Mouse (Mus musculus): Measurements from ENCODE around the gene Ccdc3.
"Not testable (repeated sequence)": the region's sequence is repeated elsewhere in the genome, so short reads cannot be mapped to it uniquely, and the experiment has no call there.

The Ccdc3 gene

GRCm38 (mm10) chr2:5137500-5138286 lies at the start of gene Ccdc3:
Gene Ccdc3 (plus strand): TSS chr2:5137776.
- DNase-seq (ENCODE audit: low spot score) = peak; percentile 15

DNA sequence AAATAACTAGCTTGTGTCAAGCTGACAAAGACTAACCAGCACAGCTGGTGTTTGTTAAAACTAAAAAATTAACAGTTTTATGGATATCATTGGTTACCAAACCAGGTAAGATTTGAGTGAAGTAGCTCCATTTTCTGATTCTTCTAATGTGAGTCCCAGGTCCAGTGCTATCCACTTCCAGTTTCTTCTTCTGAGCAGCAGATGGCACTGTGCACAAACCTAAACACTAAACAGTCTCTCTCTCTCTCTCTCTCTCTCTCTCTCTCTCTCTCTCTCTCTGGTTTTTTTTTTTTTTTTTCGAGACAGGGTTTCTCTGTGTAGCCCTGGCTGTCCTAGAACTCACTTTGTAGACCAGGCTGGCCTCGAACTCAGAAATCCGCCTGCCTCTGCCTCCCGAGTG lies 47.2 kb upstream of the Ccdc3 start:
- not testable (repeated sequence) for DNase-seq (ENCODE audit: low spot score)

GRCm38 (mm10) chr2:5094876-5095275 lies 42.7 kb upstream of the Ccdc3 start:
- DNase-seq (ENCODE audit: low spot score) = no peak

GRCm38 (mm10) chr2:5095316-5095715 lies 42.3 kb upstream of the Ccdc3 start:
- DNase-seq (ENCODE audit: low spot score) = no peak

DNA sequence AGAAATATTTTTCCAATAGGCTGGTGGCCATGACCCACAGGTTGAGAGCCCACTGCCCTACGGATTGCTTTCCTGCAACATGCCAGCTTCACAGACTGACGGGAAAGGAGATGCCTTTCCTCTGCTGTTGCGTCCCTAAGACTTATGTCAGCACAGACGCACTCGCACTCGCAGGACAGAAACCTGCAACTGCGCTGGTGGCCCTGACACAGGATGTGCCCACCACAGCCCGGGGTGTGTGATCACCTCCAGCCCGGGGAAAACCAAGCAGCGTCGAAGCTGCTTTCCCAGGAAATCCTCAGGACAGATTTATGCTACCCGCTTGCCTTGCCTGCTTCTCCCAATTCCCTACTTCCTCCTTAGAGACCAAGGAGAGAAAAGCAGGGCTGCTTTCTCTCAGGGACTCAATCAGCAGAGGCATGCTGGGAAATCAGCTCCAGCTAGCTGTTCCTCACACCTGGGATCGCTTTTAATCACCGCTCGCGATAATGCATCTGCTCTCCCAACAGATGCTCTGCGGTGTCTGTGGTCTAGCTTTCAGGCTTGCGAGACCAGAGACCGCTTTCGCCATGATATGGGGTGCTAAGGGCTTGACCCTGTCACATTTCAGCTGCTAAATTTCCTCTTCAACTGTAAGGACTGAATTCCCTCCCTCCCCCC lies 39.7 kb upstream of the Ccdc3 start:
- DNase-seq (ENCODE audit: low spot score) = no peak

DNA sequence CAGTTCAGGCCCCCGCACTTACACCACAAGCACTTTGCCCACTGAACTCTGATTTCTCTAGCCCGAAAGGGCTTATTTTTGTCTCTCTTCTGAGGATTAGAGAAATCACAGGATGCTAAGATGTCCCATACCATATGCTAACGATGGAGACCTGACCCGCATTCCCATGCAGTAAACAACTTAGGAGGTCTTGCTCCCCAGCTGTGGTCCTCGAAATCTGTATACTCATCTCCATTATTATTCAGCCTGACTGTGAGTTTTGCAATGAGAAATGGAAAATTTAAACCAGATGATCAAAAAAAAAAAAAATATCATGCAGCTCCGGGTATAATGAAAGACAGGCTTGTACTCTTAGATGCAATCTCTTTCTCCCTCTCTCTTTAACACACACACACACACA lies 38.4 kb upstream of the Ccdc3 start:
- no peak for DNase-seq (ENCODE audit: low spot score)

DNA sequence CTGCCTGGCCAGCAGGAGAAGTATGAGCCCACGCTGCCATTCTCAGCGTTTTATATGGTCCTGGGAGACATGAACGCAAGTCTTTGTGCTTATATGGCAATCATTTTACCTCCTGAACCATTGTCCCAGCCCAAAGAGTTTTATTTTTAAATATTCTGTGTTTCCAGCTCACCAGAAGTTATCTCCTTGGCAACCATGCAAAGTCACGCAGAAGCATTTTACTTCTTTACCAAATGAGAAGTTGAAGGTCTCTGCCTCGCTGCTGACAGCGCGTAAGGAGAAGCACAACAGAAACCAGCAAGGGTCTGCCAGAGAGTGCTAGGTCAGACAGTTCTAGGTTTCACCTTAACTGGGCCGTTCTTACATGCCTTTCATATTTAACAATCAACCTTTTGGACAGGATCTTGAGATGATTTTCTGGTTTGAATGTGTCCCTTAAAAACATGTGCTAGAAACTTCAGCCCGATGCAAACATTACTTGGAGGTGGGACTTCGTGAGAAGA lies 35.8 kb upstream of the Ccdc3 start:
- DNase-seq (ENCODE audit: low spot score) = no peak

DNA sequence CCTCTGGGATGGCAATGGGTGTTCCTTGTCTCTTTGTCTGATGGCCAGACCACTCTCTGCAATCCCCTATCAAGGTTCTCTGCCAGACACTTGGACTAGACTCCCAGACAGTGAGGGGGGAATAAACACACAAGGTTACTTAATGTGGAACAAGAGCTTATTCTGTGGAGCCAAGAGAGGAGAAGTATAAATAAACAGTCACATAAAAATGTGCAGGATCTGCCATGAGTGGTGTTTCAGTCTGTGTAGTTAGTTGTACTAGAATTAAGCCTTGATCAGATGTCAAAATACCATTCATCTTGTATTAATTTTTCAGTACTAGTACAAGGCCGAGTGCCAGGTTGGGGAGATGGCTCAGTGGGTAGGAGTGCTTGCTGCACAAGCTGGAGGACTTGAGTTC lies 34.7 kb upstream of the Ccdc3 start:
- no peak for DNase-seq (ENCODE audit: low spot score)

DNA sequence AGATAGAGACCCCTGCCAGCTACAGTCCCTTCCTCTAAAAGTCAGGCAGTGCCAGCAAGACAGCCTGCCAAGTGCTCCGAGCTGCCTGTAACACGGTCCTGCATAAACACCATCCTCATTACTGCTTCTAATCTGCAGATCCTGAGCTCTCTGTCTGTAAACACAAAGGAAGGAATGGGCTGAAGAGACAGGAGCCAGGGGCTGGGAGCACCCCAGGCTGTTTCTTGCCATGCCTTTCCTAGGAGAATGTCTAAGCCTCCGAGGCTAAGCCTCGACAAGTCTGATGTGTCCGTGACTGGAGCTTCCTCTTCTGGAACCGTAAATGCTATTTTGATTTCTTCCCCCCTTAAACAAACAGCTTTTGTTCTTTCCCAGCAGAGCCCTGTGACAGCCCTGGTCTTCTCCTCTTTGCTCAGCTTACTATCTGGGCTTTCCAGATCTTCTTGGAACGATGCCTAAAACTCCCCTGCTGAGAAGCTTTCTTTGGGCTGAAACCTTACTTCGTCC lies 24.7 kb upstream of the Ccdc3 start:
- no peak for DNase-seq (ENCODE audit: low spot score)

GRCm38 (mm10) chr2:5114386-5114785 lies 23.2 kb upstream of the Ccdc3 start:
- no peak for DNase-seq (ENCODE audit: low spot score)

DNA sequence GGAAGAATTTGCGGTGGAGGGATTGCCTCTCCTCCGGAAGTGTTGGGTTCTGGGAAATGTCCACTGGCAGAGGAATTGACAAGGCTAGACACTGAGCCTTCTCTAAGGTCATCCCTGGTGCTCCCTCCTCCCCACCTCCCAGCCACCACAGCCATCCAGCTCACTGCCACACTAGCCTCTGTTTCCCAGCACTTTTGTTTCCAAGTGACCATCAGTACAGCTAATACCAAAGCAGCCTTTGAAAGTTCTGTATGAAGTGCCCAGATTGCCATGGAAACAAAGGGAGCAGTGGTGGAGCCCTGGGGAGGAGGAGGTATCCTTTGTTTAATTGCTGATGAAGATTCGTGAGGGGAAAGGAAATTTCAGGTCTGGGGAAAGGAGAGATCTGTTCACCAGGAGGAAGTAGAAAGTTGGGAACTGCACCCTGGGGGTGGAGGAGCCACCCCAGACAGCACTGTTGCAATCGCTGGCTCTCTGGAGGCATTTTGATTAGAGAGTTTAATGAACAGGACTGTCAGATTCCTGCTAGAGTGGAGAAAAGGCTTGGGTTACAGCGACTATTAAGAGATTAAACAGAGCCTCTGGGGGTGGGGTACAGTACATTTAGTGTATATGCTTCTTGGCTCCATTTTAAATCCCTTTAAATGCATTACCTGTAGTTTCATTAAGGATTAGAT lies 20.6 kb upstream of the Ccdc3 start:
- DNase-seq (ENCODE audit: low spot score) = no peak

DNA sequence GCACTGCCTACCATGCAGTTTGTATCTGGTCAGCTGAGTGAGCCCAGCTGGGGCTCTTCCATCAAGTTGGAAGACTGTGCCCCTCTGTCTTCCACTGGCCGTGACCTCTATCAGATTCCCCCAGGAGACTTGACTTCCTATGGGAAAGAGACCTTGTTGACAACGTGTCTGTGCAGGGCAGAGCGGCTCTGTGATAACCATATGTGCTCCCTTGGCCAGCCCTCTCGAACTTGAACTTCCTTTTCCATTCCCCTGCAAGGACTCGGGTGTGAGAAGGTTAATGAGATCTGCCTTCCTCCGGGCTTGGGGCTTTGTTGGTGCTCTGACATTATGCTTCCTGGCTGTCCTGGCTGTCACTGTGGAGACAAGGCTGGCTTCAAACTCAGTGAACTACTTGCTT lies 12.1 kb upstream of the Ccdc3 start:
- no peak for DNase-seq (ENCODE audit: low spot score)

DNA sequence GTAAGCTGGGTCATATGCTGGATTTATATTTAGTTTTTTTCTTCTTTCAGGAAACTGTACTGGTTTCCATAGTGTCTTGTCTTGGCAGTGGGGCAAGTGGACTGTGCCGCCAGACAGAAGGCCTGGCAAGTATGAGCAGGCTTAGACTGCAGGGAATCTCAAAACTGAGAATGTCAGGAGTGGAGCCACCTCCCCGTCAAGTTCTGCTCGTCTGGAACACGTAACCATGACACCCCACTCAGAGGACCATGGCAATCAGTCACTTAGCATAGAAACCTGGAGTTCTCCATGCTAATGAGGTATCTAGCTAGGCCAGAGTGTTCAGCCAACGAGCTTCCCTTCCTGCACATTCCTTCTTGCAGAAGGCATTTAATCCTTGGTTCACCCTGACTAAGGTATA lies 10.2 kb upstream of the Ccdc3 start:
- no peak for DNase-seq (ENCODE audit: low spot score)

DNA sequence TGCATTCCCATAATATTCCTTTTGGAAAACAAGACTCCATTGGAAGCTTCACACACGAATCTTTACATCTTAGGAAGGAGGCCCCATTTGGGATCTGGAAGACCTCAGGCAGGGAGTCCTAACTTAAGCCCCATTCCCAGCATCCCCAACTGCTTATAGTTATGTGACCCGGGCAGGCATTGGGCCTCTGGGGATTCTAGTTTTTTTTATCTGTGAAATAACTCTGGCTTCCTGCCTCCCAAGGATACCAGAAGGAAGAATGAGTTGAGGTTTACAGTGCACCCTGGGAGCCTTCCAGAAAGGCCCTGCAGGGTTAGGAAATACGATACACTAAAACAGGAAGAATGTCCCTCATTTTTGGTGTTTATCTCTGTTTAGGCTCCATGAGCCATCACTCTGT lies 8.5 kb upstream of the Ccdc3 start:
- DNase-seq (ENCODE audit: low spot score) = no peak

GRCm38 (mm10) chr2:5132046-5132445 lies 5.5 kb upstream of the Ccdc3 start:
- DNase-seq (ENCODE audit: low spot score) = no peak

GRCm38 (mm10) chr2:5134959-5135743 lies 2.4 kb upstream of the Ccdc3 start:
- DNase-seq (ENCODE audit: low spot score) = no peak

DNA sequence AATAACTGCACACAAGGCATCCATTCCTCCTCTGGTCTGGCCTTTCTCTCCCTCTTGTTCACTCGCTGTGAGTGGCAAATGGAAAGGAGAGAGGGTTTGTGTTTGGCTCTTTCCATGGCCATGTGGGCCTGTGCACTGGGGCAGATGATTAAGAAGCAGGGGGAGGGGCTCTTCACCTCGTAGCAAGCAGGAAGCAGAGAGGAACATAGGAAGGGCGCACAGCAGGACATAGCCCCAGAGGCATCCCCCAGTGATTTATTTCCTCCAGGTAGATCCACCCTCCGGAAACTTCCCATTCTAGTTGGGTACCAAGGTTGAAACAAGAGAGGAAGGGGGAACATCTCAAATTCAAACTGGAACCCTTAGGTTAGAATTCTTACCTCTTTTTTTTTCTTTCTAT lies 2.4 kb downstream of the Ccdc3 start:
- no peak for DNase-seq (ENCODE audit: low spot score)

DNA sequence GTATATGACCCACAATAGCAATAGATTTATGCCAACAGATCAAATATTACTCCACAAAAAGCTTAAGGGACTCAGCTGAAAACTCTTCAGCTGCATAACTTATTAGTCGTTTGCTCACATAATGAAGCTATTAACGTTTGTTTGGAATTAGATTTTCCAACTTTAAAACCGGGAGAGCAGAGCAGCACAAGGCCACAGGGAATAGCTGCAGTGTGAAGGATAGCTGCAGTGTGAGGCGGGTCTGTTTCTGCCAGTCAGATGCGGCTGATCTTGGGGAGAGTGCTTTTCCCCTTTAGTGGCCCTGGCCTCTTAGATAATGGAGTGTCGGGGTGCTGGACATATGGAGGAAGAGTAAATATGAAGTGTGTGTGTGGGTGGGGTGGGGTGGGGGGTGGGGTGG lies 6.9 kb downstream of the Ccdc3 start:
- no peak for DNase-seq (ENCODE audit: low spot score)

GRCm38 (mm10) chr2:5147907-5148306 lies 10.3 kb downstream of the Ccdc3 start:
- DNase-seq (ENCODE audit: low spot score) = no peak

DNA sequence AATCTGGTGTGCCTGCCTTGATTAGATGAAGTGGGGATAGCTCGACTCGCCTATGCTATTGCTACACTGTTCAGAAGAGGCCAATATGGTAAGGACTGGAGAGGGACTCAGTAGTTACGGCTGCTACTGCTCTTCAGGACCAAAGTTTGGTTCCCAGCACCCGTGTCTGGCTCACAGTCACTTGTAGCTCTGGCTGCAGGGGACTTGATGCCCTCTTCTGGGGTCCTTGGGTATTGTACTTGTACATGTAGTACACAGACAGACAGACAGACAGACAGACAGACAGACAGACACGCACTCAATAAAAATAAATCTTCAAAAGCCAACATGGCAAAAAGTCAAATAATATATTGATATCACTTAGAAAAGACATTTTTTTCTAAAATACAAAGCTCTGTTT lies 17.1 kb downstream of the Ccdc3 start:
- DNase-seq (ENCODE audit: low spot score) = no peak

GRCm38 (mm10) chr2:5160236-5160848 lies 22.8 kb downstream of the Ccdc3 start:
- DNase-seq (ENCODE audit: low spot score) = no peak
